Mouse (Mus musculus) left cerebral cortex, adult 18-20 months (tissue): ENCODE data around the gene Gpt2. TPM values are rescaled to one million over a fixed set of nuclear protein-coding genes. Genes with fewer than 3 reads are reported as not detected.

Source experiments
- DNase-seq, 2 experiments: peaks; one replicate each; pipeline ENCODE4 v3.0.0; 2021 to 2022; ENCODE audit warnings: low spot score in 2 of 2, mixed read lengths in 1 of 2
- total RNA-seq, 2 experiments: library from RNA; stranded (reverse); gene quantifications; 2 replicates each; pipeline ENCODE4 v1.2.3; 2021

Gpt2 gene
- total RNA-seq, 2 experiments from 2014 or later: 52.6 to 58.0 TPM

DNA sequence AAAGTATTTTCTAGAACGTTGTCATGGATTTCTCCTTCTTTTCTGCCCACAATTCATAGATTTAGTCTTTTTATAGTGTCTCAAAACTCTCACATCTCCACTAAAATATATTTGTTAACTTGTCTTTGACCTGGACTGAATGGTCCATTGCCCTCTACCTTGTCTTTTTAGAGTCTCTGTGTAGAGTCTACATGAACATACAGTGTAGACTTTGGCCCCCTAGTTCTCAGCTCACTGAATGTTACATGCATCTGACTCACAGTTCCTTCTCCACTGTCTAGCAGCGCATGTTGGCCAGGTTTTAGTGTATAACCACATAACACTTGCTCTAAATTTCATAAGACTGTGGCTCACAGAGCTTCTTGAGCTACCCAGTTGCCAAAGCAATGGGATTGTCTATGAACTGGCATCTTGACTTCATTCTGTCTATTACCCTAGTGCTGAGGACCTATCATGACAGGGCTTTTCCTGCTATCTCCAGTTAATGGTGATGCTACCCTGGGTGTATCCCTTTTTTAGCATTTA lies 81.7 kb downstream of the Gpt2 start:
- no peak for DNase-seq

Other genes with a start within 250 kb of the Gpt2 start
- gene Orc6, start 192.9 kb upstream of the Gpt2 start, total RNA-seq: 10 to 100 TPM; 26.5 to 28.1 TPM
- gene Vps35, start 192.8 kb upstream of the Gpt2 start, total RNA-seq: 100 to 1,000 TPM; 128 to 133 TPM
- gene Mylk3, start 106.2 kb upstream of the Gpt2 start, total RNA-seq: 1 to 10 TPM; 4.5 to 6.2 TPM
- gene 4921524J17Rik, start 59.7 kb upstream of the Gpt2 start, total RNA-seq: 10 to 100 TPM; 11.4 to 13.2 TPM
- gene Dnaja2, start 62.8 kb downstream of the Gpt2 start, total RNA-seq: 100 to 1,000 TPM; 208 to 220 TPM
- gene Neto2, start 208.3 kb downstream of the Gpt2 start, total RNA-seq: 10 to 100 TPM; 57.6 to 59.0 TPM